12 mouse cellular contexts compared by ENCODE assay signal in the genomic region with DNA sequence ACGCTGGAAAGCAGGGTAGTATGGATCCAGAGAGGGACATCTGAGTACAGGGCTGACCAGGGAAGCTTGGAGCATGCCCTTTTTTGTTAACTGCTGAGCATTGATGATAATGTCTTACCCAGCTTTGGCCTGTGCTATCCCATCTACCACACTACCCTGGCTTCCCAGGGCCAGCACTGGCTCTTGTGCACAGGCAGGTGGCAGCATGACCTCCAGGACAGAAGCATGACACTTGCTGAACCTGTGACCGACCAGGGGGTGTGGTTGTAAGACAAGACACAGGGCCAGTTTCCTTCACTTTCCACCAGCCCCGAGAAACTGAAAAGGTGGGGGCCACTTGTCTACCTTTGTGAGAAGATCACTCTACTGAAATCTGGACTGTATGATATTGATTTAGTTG. TPM values are rescaled to one million over a fixed set of nuclear protein-coding genes. Genes with fewer than 3 reads are reported as not detected.
A peak's percentile ranks its signal among the peaks of the same experiment; 100 is the strongest.
DNase-seq lines count a peak whose midpoint lies in the region; ATAC-seq and TF ChIP-seq lines count a peak whose summit lies in the region.
"Had no signal": no experiment of that assay in that cellular context is flagged by ENCODE, and none has a peak within 500 bp of the region (broad histone marks: within the 10 kb centered on the region; RNA-seq: fewer than 3 reads in every experiment).

No protein-coding gene starts in this region.

- DNase-seq in CD4-positive, CD25-positive, alpha-beta regulatory T cell, adult 2 months (ENCODE audit: low read depth, low spot score): peak; percentile 14
- no peak for DNase-seq in lung, embryonic 14.5 days
- no peak for DNase-seq in lung, postnatal 25 days (ENCODE audit: low spot score)
- DNase-seq in induced T-regulatory cell, adult 2 months (ENCODE audit: low read depth): peak; percentile 18
- no peak for DNase-seq in frontal cortex, postnatal 25 days (ENCODE audit: low spot score in 2 of 2)
- no peak for DNase-seq in adipocyte (ENCODE audit: low spot score)
- DNase-seq: embryo, embryonic 11 days; forebrain, postnatal 0 days had no signal

- ATAC-seq in CD4-positive, CD25-positive, alpha-beta regulatory T cell, adult 4 months: no peak
- ATAC-seq in lung, embryonic 14.5 days (ENCODE audit: insufficient read depth): no peak
- ATAC-seq in megakaryocyte-erythroid progenitor cell, adult 5-6 weeks (replicated peaks; ENCODE audit: low FRiP score, low TSS enrichment, poor library complexity, severe bottlenecking): peak; percentile 96
- ATAC-seq: forebrain, postnatal 0 days; midbrain, embryonic 15.5 days had no signal

- H3K4me2 ChIP-seq in lung, embryonic 14.5 days: no peak overlapping the region
- H3K4me2 ChIP-seq: heart, embryonic 15.5 days; midbrain, embryonic 15.5 days had no signal

- H3K4me1 ChIP-seq in lung, embryonic 14.5 days (ENCODE audit: insufficient read depth): no peaks in the 10 kb centered on the region
- H3K4me1 ChIP-seq: heart, embryonic 15.5 days; midbrain, embryonic 15.5 days had no signal

- H3K9me3 ChIP-seq in lung, embryonic 14.5 days (ENCODE audit: low read depth, low read length): no peaks in the 10 kb centered on the region
- H3K9me3 ChIP-seq: heart, embryonic 15.5 days; midbrain, embryonic 15.5 days had no signal

- H3K27me3 ChIP-seq in lung, embryonic 14.5 days (ENCODE audit: insufficient read depth, low read length): no peaks in the 10 kb centered on the region
- H3K27me3 ChIP-seq: midbrain, embryonic 15.5 days had no signal

- no peak overlapping the region for H3K9ac ChIP-seq in lung, embryonic 14.5 days
- H3K9ac ChIP-seq: forebrain, postnatal 0 days; heart, embryonic 15.5 days; midbrain, embryonic 15.5 days had no signal

- no peak overlapping the region for H3K27ac ChIP-seq in lung, embryonic 14.5 days (ENCODE audit: low read depth)
- H3K27ac ChIP-seq: heart, embryonic 15.5 days; midbrain, embryonic 15.5 days had no signal

- no peaks in the 10 kb centered on the region for H3K36me3 ChIP-seq in lung, embryonic 14.5 days (ENCODE audit: insufficient read depth)
- H3K36me3 ChIP-seq: heart, embryonic 15.5 days; midbrain, embryonic 15.5 days had no signal

- 52% methylated on average over 3 of the region's 3 CpGs for WGBS in lung, embryonic 14.5 days

- peak; percentile 17; the same call in 1 of the 2 replicates for TF ChIP-seq CTCF in lung, embryonic 14.5 days (IDR thresholded peaks at IDR 0.05; ENCODE audit: low read depth)

- no peak overlapping the region for H3K4me3 ChIP-seq in lung, embryonic 14.5 days (ENCODE audit: low read depth, low read length)
- H3K4me3 ChIP-seq: heart, embryonic 15.5 days; midbrain, embryonic 15.5 days had no signal

RNA-seq across cellular contexts. Expression of a gene that starts 5.5 kb away (rescaled TPM):
- 1 to 10 TPM; 2.6 to 2.7 TPM for polyA plus RNA-seq in CD4-positive, CD25-positive, alpha-beta regulatory T cell, adult 4 months (2017; shearing (Covaris generic))
- polyA plus RNA-seq in lung, embryonic 14.5 days (2014; fragmentation: Nextera tagmentation; extraction: Ambion mirVana): 46.3 and 51.2 TPM in 2 replicates
- 1.1 and 1.6 TPM in 2 replicates for total RNA-seq in megakaryocyte-erythroid progenitor cell, adult 5-6 weeks (2014; fragmentation: Nextera tagmentation)
- 0.46 and 4.5 TPM in 2 replicates for total RNA-seq in megakaryocyte-erythroid progenitor cell, adult 5-6 weeks (2017)

Comparison
In these comparisons a context has a peak if more than half of its experiments do, and no peak if none do; other contexts are left out.
1. DNase-seq: peak in CD4-positive, CD25-positive, alpha-beta regulatory T cell, adult 2 months (single experiment) and induced T-regulatory cell, adult 2 months (single experiment); none in lung, embryonic 14.5 days (single experiment), lung, postnatal 25 days (single experiment), frontal cortex, postnatal 25 days (0 of 2) and adipocyte (single experiment).
2. RNA of a gene that starts 5.5 kb away (polyA plus RNA-seq): 46.3 to 51.2 TPM in lung, embryonic 14.5 days; 2.6 to 2.7 TPM in CD4-positive, CD25-positive, alpha-beta regulatory T cell, adult 4 months; every median in the first group is over 10 times any median in the second.